Mouse (Mus musculus) lung, embryonic 14.5 days (tissue): ENCODE measurements around the gene Terf2. TPM values are rescaled to one million over a fixed set of nuclear protein-coding genes. Genes with fewer than 3 reads are reported as not detected.
A peak's percentile ranks its signal among the peaks of the same experiment; 100 is the strongest.

Experiments
- ATAC-seq: fragments of 200-750 bp; cut with Nextera tagmentation; 2 replicates; pipeline ENCODE4 v1.8.0; 2017; ENCODE audit warnings: mild to moderate bottlenecking, moderate TSS enrichment, moderate library complexity; ENCODE audit not compliant: insufficient read depth
- DNase-seq: peaks from one replicate; pipeline ENCODE4 v3.0.0-alpha.2; 2015
- H3K27ac ChIP-seq: fragments of 300-500 bp; sonication (generic); 2 replicates; pipeline ENCODE4 v1.5.1; 2014; ENCODE audit warnings: low read depth, mild to moderate bottlenecking, moderate library complexity
- H3K27me3 ChIP-seq: fragments of 300-500 bp; sonication (generic); 2 replicates; pipeline ENCODE4 v1.6.1; 2014; ENCODE audit warnings: low read length, control low read depth; ENCODE audit not compliant: insufficient read depth
- H3K36me3 ChIP-seq: fragments of 300-500 bp; sonication (generic); 2 replicates; pipeline ENCODE4 v1.6.1; 2014; ENCODE audit warnings: control low read depth; ENCODE audit not compliant: insufficient read depth
- H3K4me1 ChIP-seq: fragments of 300-500 bp; sonication (generic); 2 replicates; pipeline ENCODE4 v1.6.1; 2014; ENCODE audit warnings: antibody characterized with exemption, control low read depth; ENCODE audit not compliant: insufficient read depth
- H3K4me2 ChIP-seq: fragments of 300-500 bp; sonication (generic); 2 replicates; pipeline ENCODE4 v1.6.1; 2014; ENCODE audit warnings: mild to moderate bottlenecking
- H3K4me3 ChIP-seq: fragments of 300-500 bp; sonication (generic); 2 replicates; pipeline ENCODE4 v1.5.1; 2014; ENCODE audit warnings: low read depth, low read length
- H3K9ac ChIP-seq: fragments of 300-500 bp; sonication (generic); 2 replicates; pipeline ENCODE4 v1.6.1; 2014
- H3K9me3 ChIP-seq: fragments of 300-500 bp; sonication (generic); 2 replicates; pipeline ENCODE4 v1.6.1; 2016; ENCODE audit warnings: low read depth, low read length, control low read depth
- CTCF ChIP-seq: IDR thresholded peaks from 2 replicates; pipeline ENCODE4 v1.5.1; 2016; ENCODE audit warnings: antibody characterized with exemption, low read depth
- WGBS: fragments of 180-500 bp; shearing (Covaris S2); extraction: QIAGEN DNeasy Blood & Tissue Kit; methylation state at CpG from one replicate; pipeline ENCODE4 v1.1.7; 2014; 5-methylcytosine and 5-hydroxymethylcytosine counted together
- polyA plus RNA-seq: library from polyadenylated mRNA; unstranded; fragments of >200 nt; fragmentation: Nextera tagmentation; extraction: Ambion mirVana; gene quantifications from 2 replicates; pipeline ENCODE4 v1.2.1, GENCODE M21; 2014

Terf2 gene
- polyA plus RNA-seq, 1 experiment from 2014 or later, result 14.7 TPM

DNA sequence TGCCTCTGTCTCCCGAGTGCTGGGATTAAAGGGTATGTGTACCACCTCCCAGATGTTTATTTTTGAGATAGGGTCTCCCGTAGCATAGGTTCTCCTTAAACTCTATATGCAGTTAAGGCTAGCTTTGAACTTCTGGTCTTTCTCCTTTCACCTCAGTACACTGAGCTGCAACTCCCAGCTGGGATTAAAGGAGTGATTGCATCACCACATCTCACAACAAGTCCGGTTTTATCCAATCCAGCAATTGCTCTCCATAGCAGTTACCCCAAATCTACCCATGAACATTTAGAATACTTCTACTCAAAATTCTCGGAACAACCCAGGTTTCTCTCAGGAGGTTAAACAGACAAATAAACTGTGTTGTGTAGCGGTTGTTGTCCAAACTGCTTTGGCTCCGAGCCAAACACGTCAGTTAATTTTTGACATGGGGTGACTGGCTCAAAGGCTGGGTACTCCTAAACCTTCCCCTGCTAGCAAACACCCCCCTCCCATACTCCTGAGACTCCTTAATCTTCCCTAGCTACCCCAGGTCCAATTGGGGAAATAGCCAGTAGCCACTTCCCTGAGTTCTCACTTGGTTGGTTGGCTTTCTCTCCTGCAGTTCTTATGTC is 25.4 kb upstream of the Terf2 start:
- Histone ChIP-seq H3K9ac (no peak overlapping the region), H3K9me3 (no peaks in the 10 kb centered on the region), H3K4me2 (no peak overlapping the region), H3K4me3 (no peak overlapping the region), H3K27me3 (no peaks in the 10 kb centered on the region), H3K27ac (no peak overlapping the region), H3K4me1 (peaks cover 16% of the 10 kb centered on the region), H3K36me3 (no peaks in the 10 kb centered on the region)
- TF ChIP-seq CTCF, result no peak
- WGBS, result 80% methylated on average over 7 of the region's 7 CpGs
- no peak for ATAC-seq
- no peak for DNase-seq

DNA sequence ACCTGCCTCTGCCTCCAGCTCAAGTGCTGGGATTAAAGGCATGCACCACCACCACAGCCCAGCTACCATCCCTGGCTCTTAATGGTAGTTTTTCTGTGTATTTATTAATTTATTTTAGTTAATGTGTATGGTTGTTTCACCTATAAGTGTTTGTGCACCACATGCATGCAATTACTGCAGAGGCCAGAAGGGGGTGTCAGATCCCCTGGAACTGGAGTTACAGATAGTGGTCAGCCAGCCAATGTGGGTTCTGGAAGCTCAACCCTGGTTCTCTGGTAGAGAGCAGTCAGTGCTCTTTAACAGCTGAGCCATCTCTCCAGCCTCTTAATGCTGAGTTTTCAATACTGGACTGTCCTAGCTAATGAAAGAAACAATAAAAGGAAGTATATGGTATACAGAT is 24.5 kb upstream of the Terf2 start:
- H3K36me3 ChIP-seq, result no peaks in the 10 kb centered on the region
- no peak overlapping the region for H3K9ac ChIP-seq

DNA sequence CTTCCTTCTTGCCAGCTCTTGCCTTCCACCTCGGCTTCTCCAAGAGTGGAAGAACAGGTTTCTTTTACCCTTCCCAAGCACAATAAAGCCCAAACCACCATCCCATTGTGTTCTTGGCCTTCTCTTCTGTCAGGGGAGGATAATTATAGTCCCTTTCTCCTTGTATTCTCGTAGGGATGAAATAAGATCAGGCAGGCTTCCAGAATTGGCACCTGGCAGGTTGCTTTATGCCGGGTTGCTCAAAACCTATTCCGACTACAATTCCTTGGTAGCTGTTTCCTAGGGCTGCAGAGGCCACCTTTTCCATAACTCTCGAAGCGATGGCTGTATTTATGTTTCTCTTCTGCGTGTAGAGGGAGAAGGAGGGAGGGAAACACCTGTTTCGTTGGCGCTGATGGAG is 23.1 kb upstream of the Terf2 start:
- WGBS, result 52% methylated on average over 9 of the region's 9 CpGs
- H3K36me3 ChIP-seq, result no peaks in the 10 kb centered on the region
- peak overlapping the region; percentile 9; the same call in 1 of the 2 replicates for H3K9ac ChIP-seq
- H3K4me1 ChIP-seq, result peaks cover 21% of the 10 kb centered on the region
- no peak overlapping the region for H3K4me2 ChIP-seq
- TF ChIP-seq CTCF, result no peak
- no peaks in the 10 kb centered on the region for H3K9me3 ChIP-seq
- DNase-seq (no peak), ATAC-seq (no peak)
- H3K4me3 ChIP-seq, result no peak overlapping the region
- H3K27me3 ChIP-seq, result no peaks in the 10 kb centered on the region
- peak overlapping the region; percentile 26; the same call in 1 of the 2 replicates for H3K27ac ChIP-seq

More for the DNA sequence above, 24.5 kb upstream of the Terf2 start:
- ATAC-seq (no peak), DNase-seq (no peak)
- no peak overlapping the region for H3K4me2 ChIP-seq
- H3K27ac ChIP-seq, result no peak overlapping the region
- H3K4me1 ChIP-seq, result peaks cover 16% of the 10 kb centered on the region
- H3K9me3 ChIP-seq, result no peaks in the 10 kb centered on the region
- no peaks in the 10 kb centered on the region for H3K27me3 ChIP-seq
- peak; percentile 41 for TF ChIP-seq CTCF
- H3K4me3 ChIP-seq, result no peak overlapping the region

DNA sequence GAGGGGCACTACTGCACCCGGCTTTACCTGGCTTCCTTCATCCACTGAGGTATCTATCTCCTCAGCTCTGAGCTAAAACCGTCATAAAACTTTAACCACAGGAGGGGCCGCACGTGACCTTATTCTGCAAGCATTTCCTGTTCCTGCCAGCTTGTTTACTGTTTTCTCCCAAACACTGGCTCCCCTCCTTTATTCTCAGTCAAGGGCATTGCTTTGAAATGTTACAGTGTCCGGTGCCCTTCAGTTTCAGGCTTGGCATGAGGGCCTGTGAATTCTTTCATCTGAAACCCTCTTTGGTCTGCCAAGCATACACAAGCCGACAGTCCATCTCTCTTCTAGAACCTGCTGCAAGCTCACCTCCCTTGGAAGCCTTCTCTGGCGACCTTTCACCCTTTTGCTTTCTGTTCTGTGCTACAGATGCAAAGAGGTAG is 22.5 kb upstream of the Terf2 start:
- Histone ChIP-seq H3K9ac (peak overlapping the region; percentile 9; the same call in 1 of the 2 replicates), H3K27me3 (no peaks in the 10 kb centered on the region), H3K9me3 (no peaks in the 10 kb centered on the region), H3K4me1 (peaks cover 23% of the 10 kb centered on the region), H3K4me3 (no peak overlapping the region), H3K4me2 (no peak overlapping the region), H3K36me3 (no peaks in the 10 kb centered on the region), H3K27ac (peak overlapping the region; percentile 26; the same call in 1 of the 2 replicates)
- ATAC-seq (no peak), DNase-seq (no peak)
- 33% methylated on average over 7 of the region's 7 CpGs for WGBS
- TF ChIP-seq CTCF, result no peak

DNA sequence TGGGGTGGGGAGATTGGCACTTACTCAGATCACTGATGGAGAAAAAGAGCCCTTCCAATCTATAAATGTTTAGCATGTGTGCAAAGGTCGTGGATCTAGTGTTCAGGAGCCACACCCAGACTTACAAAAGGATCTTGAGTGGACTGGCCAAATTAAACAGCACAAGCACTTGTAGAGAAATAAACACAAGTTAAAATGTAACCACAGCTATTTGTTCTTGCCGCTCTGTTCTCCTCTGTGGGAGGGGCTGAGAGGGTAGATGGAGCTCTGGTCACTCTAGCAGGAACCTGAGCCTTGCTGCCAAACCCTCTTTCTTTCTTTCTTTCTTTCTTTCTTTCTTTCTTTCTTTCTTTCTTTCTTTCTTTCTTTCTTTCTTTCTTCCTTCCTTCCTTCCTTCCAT is 20.7 kb upstream of the Terf2 start:
- Histone ChIP-seq H3K9me3 (no peaks in the 10 kb centered on the region), H3K27ac (no peak overlapping the region), H3K27me3 (no peaks in the 10 kb centered on the region), H3K4me2 (no peak overlapping the region), H3K4me3 (no peak overlapping the region), H3K4me1 (peaks cover 15% of the 10 kb centered on the region), H3K36me3 (no peaks in the 10 kb centered on the region), H3K9ac (no peak overlapping the region)
- DNase-seq, result peak; percentile 55
- 40% methylated on average over 2 of the region's 2 CpGs for WGBS
- no peak for TF ChIP-seq CTCF
- no peak for ATAC-seq

DNA sequence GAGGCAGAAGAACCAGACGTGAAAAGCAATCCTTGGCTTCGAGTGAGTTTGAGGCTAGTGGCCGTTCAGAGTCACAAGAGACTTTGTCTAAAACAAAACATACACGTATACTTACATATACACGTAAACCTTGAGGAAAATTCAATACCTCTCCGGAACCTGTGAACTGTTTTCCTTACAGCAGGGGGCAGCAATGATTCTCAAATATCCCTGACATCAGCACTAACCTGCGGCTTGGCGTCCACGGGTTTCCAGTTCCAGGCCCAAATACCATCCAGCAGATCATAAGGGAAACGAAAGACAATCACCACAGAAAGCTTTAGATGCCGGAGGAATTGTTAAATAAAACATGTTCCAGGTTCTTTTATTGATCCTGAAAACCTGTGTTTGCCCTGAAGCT is 19.7 kb upstream of the Terf2 start:
- Histone ChIP-seq H3K4me1 (peaks cover 15% of the 10 kb centered on the region), H3K27me3 (no peaks in the 10 kb centered on the region), H3K9ac (no peak overlapping the region), H3K27ac (no peak overlapping the region), H3K4me2 (no peak overlapping the region), H3K4me3 (no peak overlapping the region), H3K9me3 (no peaks in the 10 kb centered on the region), H3K36me3 (no peaks in the 10 kb centered on the region)
- ATAC-seq, result no peak
- peak; percentile 93 for DNase-seq
- WGBS, result 11% methylated on average over 11 of the region's 11 CpGs
- TF ChIP-seq CTCF, result peak; percentile 80

DNA sequence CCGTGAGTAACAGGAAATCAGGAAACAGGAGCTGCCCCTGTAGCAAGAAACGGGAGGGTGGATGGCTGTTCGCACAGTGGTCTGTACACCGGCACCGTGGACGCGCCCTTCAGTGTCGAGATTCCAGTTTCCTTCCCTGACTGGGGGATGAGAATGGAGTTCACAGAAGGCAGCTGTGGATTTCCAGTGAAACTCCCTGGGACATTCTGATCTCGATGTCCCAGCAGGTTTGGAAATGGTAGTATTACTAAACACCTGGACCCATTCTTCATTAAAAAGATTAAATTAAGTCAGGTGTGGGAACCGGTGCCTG is 18.6 kb upstream of the Terf2 start:
- no peak for TF ChIP-seq CTCF
- H3K4me1 ChIP-seq, result peaks cover 15% of the 10 kb centered on the region
- no peaks in the 10 kb centered on the region for H3K36me3 ChIP-seq
- ATAC-seq (no peak), DNase-seq (no peak)
- H3K27ac ChIP-seq, result peak overlapping the region; percentile 39; the same call in 1 of the 2 replicates
- H3K4me3 ChIP-seq, result no peak overlapping the region
- H3K27me3 ChIP-seq, result no peaks in the 10 kb centered on the region
- peak overlapping the region; percentile 10; the same call in 1 of the 2 replicates for H3K9ac ChIP-seq
- 52% methylated on average over 10 of the region's 10 CpGs for WGBS
- H3K9me3 ChIP-seq, result no peaks in the 10 kb centered on the region
- peak overlapping the region; percentile 33; the same call in 1 of the 2 replicates for H3K4me2 ChIP-seq
